In genomic region chr17:17849906-17850712, GRCm38 (mm10) we compare ENCODE assay signal across 10 mouse cellular contexts. TPM values are rescaled to one million over a fixed set of nuclear protein-coding genes. Genes with fewer than 3 reads are reported as not detected.
DNase-seq lines count a peak whose midpoint lies in the region; ATAC-seq and TF ChIP-seq lines count a peak whose summit lies in the region.
"Had no signal": no experiment of that assay in that cellular context is flagged by ENCODE, and none has a peak within 500 bp of the region (broad histone marks: within the 10 kb centered on the region; RNA-seq: fewer than 3 reads in every experiment).

No protein-coding gene starts in this region.

- no peaks in the 10 kb centered on the region for H3K9me3 ChIP-seq in heart, embryonic 12.5 days (replicated peaks)
- no peaks in the 10 kb centered on the region for H3K9me3 ChIP-seq in ES-Bruce4 (replicated peaks; ENCODE audit: control insufficient read depth, insufficient read depth, low read length, poor library complexity, severe bottlenecking)
- H3K9me3 ChIP-seq in forebrain, embryonic 13.5 days (replicated peaks): no peaks in the 10 kb centered on the region
- H3K9me3 ChIP-seq in limb, embryonic 15.5 days: no peaks in the 10 kb centered on the region

- ATAC-seq in heart, embryonic 12.5 days (ENCODE audit: insufficient number of reproducible peaks, low FRiP score): peak; percentile 55; the same call in 1 of the 2 replicates
- peak; percentile 41 for ATAC-seq in forebrain, embryonic 13.5 days
- 0 out of 2 replicates have a peak, but pooled peaks have one; percentile 14 for ATAC-seq in limb, embryonic 15.5 days (ENCODE audit: insufficient number of reproducible peaks, low FRiP score, low TSS enrichment, low read depth)

- no peak for DNase-seq in heart, adult 8-10 months (ENCODE audit: low spot score)
- DNase-seq in urinary bladder, adult 18-20 months (ENCODE audit: low spot score in 2 of 2): no peak
- DNase-seq in spleen, adult 18-20 months: no peak
- DNase-seq in kidney, adult 9 months: no peak
- DNase-seq: gastrocnemius, postnatal 25 days had no signal

- no peak for TF ChIP-seq CTCF in ES-Bruce4 (IDR thresholded peaks at IDR 0.05; ENCODE audit: low read depth, low read length)

- H3K27ac ChIP-seq in heart, embryonic 12.5 days (ENCODE audit: poor library complexity, severe bottlenecking): no peak overlapping the region
- no peak overlapping the region for H3K27ac ChIP-seq in ES-Bruce4 (ENCODE audit: insufficient read depth, low read length)
- no peak overlapping the region for H3K27ac ChIP-seq in forebrain, embryonic 13.5 days
- H3K27ac ChIP-seq in limb, embryonic 15.5 days: no peak overlapping the region

- no peak overlapping the region for H3K9ac ChIP-seq in heart, embryonic 12.5 days
- H3K9ac ChIP-seq in ES-Bruce4 (ENCODE audit: low read depth, poor library complexity, severe bottlenecking): peak overlapping the region; percentile 17
- no peak overlapping the region for H3K9ac ChIP-seq in forebrain, embryonic 13.5 days
- no peak overlapping the region for H3K9ac ChIP-seq in limb, embryonic 15.5 days

- peaks cover 7% of the 10 kb centered on the region; the same call in 1 of the 2 replicates for H3K4me1 ChIP-seq in heart, embryonic 12.5 days (replicated peaks)
- H3K4me1 ChIP-seq in ES-Bruce4 (ENCODE audit: control insufficient read depth, insufficient read depth, low read length): peaks cover 2% of the 10 kb centered on the region
- peaks cover 5% of the 10 kb centered on the region; the same call in 1 of the 2 replicates for H3K4me1 ChIP-seq in forebrain, embryonic 13.5 days
- 0 out of 2 replicates have a peak, but pooled peaks cover 1% of the 10 kb centered on the region for H3K4me1 ChIP-seq in limb, embryonic 15.5 days

- peaks cover 20% of the 10 kb centered on the region for H3K27me3 ChIP-seq in heart, embryonic 12.5 days (replicated peaks)
- peaks cover 4% of the 10 kb centered on the region for H3K27me3 ChIP-seq in ES-Bruce4 (ENCODE audit: control insufficient read depth, insufficient read depth, low read length, poor library complexity, severe bottlenecking)
- peaks cover 7% of the 10 kb centered on the region; the same call in 1 of the 2 replicates for H3K27me3 ChIP-seq in forebrain, embryonic 13.5 days
- peaks cover 8% of the 10 kb centered on the region; the same call in 1 of the 2 replicates for H3K27me3 ChIP-seq in limb, embryonic 15.5 days

- H3K36me3 ChIP-seq in heart, embryonic 12.5 days: peaks cover 3% of the 10 kb centered on the region; the same call in 1 of the 2 replicates
- H3K36me3 ChIP-seq in ES-Bruce4 (ENCODE audit: control insufficient read depth, insufficient read depth, low read length, poor library complexity, severe bottlenecking): no peaks in the 10 kb centered on the region
- no peaks in the 10 kb centered on the region for H3K36me3 ChIP-seq in forebrain, embryonic 13.5 days (ENCODE audit: poor library complexity, severe bottlenecking)
- no peaks in the 10 kb centered on the region; the same call in 1 of the 2 replicates for H3K36me3 ChIP-seq in limb, embryonic 15.5 days

- TF ChIP-seq POLR2A in ES-Bruce4 (IDR thresholded peaks at IDR 0.05; ENCODE audit: insufficient read depth, low read length): no peak

- peak overlapping the region; percentile 44 for H3K4me2 ChIP-seq in heart, embryonic 12.5 days
- H3K4me2 ChIP-seq in forebrain, embryonic 13.5 days: peak overlapping the region; percentile 39
- H3K4me2 ChIP-seq in limb, embryonic 15.5 days: no peak overlapping the region

- H3K4me3 ChIP-seq in heart, embryonic 12.5 days: peak overlapping the region; percentile 20; the same call in 1 of the 2 replicates
- H3K4me3 ChIP-seq in ES-Bruce4 (ENCODE audit: low read depth, low read length): peak overlapping the region; percentile 69
- no peak overlapping the region for H3K4me3 ChIP-seq in forebrain, embryonic 13.5 days
- H3K4me3 ChIP-seq in limb, embryonic 15.5 days: no peak overlapping the region

- 18% methylated on average over 54 of the region's 55 CpGs for WGBS in heart, embryonic 12.5 days
- WGBS in forebrain, embryonic 13.5 days: 19% methylated on average over 55 of the region's 55 CpGs
- 31% methylated on average over 55 of the region's 55 CpGs for WGBS in limb, embryonic 15.5 days

- TF ChIP-seq EP300 in ES-Bruce4 (IDR thresholded peaks at IDR 0.05; ENCODE audit: insufficient read depth, low read depth, low read length): no peak

RNA-seq across cellular contexts. Expression of gene Has1, which starts 4.9 kb away (rescaled TPM):
- polyA plus RNA-seq in heart, embryonic 12.5 days (2016; fragmentation: Nextera tagmentation; extraction: Ambion mirVana): 0.80 and 1.0 TPM in 2 replicates
- under 1 TPM in 3 of 4 experiments, not detected in 1; 0.57 to 0.97 (median 0.75) TPM for total RNA-seq in heart, adult 8-10 months (2022)
- polyA plus RNA-seq in ES-Bruce4 (2011; ENCODE audit: insufficient read depth, insufficient read length, low read depth, missing spikeins): not detected in 2 replicates
- polyA plus RNA-seq in forebrain, embryonic 13.5 days (2015; fragmentation: Nextera tagmentation; extraction: Ambion mirVana): 0.65 and 0.77 TPM in 2 replicates
- 1.6 and 2.0 TPM in 2 replicates for polyA plus RNA-seq in limb, embryonic 15.5 days (2015; fragmentation: Nextera tagmentation; extraction: Ambion mirVana)

RNA-seq across cellular contexts. Expression of gene Spaca6, which starts 23.2 kb away (rescaled TPM):
- 33.3 and 34.8 TPM in 2 replicates for polyA plus RNA-seq in heart, embryonic 12.5 days (2016; fragmentation: Nextera tagmentation; extraction: Ambion mirVana)
- total RNA-seq in heart, adult 8-10 months (2022): 10 to 100 TPM in 2 of 4 experiments, 1 to 10 TPM in 2; 8.9 to 14.9 (median 10.6) TPM
- 81.0 and 82.4 TPM in 2 replicates for polyA plus RNA-seq in ES-Bruce4 (2011; ENCODE audit: insufficient read depth, insufficient read length, low read depth, missing spikeins)
- 34.7 and 36.9 TPM in 2 replicates for polyA plus RNA-seq in forebrain, embryonic 13.5 days (2015; fragmentation: Nextera tagmentation; extraction: Ambion mirVana)
- 25.3 and 36.6 TPM in 2 replicates for polyA plus RNA-seq in limb, embryonic 15.5 days (2015; fragmentation: Nextera tagmentation; extraction: Ambion mirVana)

RNA-seq across cellular contexts. Expression of gene Fpr1, which starts 33.6 kb away (rescaled TPM):
- not detected in 2 replicates for polyA plus RNA-seq in heart, embryonic 12.5 days (2016; fragmentation: Nextera tagmentation; extraction: Ambion mirVana)
- total RNA-seq in heart, adult 8-10 months (2022): not detected
- not detected in 2 replicates for polyA plus RNA-seq in ES-Bruce4 (2011; ENCODE audit: insufficient read depth, insufficient read length, low read depth, missing spikeins)
- polyA plus RNA-seq in forebrain, embryonic 13.5 days (2015; fragmentation: Nextera tagmentation; extraction: Ambion mirVana): not detected in 2 replicates
- polyA plus RNA-seq in limb, embryonic 15.5 days (2015; fragmentation: Nextera tagmentation; extraction: Ambion mirVana): 0.33 and 0.91 TPM in 2 replicates
- total RNA-seq: gastrocnemius, postnatal 25 days; left cerebral cortex, postnatal 25 days had no signal

RNA-seq across cellular contexts. Expression of gene Fpr2, which starts 37.5 kb away (rescaled TPM):
- not detected in 2 replicates for polyA plus RNA-seq in heart, embryonic 12.5 days (2016; fragmentation: Nextera tagmentation; extraction: Ambion mirVana)
- under 1 TPM in 2 of 4 experiments, not detected in 2; 0.32 to 0.38 TPM for total RNA-seq in heart, adult 8-10 months (2022)
- polyA plus RNA-seq in ES-Bruce4 (2011; ENCODE audit: insufficient read depth, insufficient read length, low read depth, missing spikeins): not detected in 2 replicates
- polyA plus RNA-seq in forebrain, embryonic 13.5 days (2015; fragmentation: Nextera tagmentation; extraction: Ambion mirVana): not detected in 2 replicates
- polyA plus RNA-seq in limb, embryonic 15.5 days (2015; fragmentation: Nextera tagmentation; extraction: Ambion mirVana): 0.38 and 0.52 TPM in 2 replicates
- total RNA-seq: gastrocnemius, postnatal 25 days; left cerebral cortex, postnatal 25 days had no signal

RNA-seq across cellular contexts. Expression of gene Fpr3, which starts 37.5 kb away (rescaled TPM):
- polyA plus RNA-seq in heart, embryonic 12.5 days (2016; fragmentation: Nextera tagmentation; extraction: Ambion mirVana): not detected in 2 replicates
- not detected for total RNA-seq in heart, adult 8-10 months (2022)
- polyA plus RNA-seq in ES-Bruce4 (2011; ENCODE audit: insufficient read depth, insufficient read length, low read depth, missing spikeins): not detected in 2 replicates
- polyA plus RNA-seq in forebrain, embryonic 13.5 days (2015; fragmentation: Nextera tagmentation; extraction: Ambion mirVana): not detected in 2 replicates
- polyA plus RNA-seq in limb, embryonic 15.5 days (2015; fragmentation: Nextera tagmentation; extraction: Ambion mirVana): not detected in 2 replicates
- total RNA-seq: gastrocnemius, postnatal 25 days; left cerebral cortex, postnatal 25 days had no signal

Comparison
In these comparisons a context has a peak if more than half of its experiments do, and no peak if none do; other contexts are left out.
1. H3K4me3 ChIP-seq: peak in heart, embryonic 12.5 days (single experiment) and ES-Bruce4 (single experiment); none in forebrain, embryonic 13.5 days (single experiment) and limb, embryonic 15.5 days (single experiment).
2. Peak in every context shown above with its lines, with median percentiles within 50 percentile points of each other: ATAC-seq.